Mouse (Mus musculus) kidney, adult 2 months (tissue): Measurements from ENCODE around the gene Srgap1.

Experiments
- CTCF ChIP-seq: fragments of 200-500 bp; conservative IDR thresholded peaks from 2 replicates; pipeline ENCODE4 v1.5.1; 2011; ENCODE audit warnings: low read depth, mild to moderate bottlenecking, control low read depth, low read length, moderate library complexity, mixed read lengths; ENCODE audit not compliant: insufficient read depth, insufficient read length
- POLR2A ChIP-seq: fragments of 200-500 bp; IDR thresholded peaks from one replicate; pipeline ENCODE4 v1.6.1; 2011; ENCODE audit warnings: low read depth, low read length, control low read depth

DNA sequence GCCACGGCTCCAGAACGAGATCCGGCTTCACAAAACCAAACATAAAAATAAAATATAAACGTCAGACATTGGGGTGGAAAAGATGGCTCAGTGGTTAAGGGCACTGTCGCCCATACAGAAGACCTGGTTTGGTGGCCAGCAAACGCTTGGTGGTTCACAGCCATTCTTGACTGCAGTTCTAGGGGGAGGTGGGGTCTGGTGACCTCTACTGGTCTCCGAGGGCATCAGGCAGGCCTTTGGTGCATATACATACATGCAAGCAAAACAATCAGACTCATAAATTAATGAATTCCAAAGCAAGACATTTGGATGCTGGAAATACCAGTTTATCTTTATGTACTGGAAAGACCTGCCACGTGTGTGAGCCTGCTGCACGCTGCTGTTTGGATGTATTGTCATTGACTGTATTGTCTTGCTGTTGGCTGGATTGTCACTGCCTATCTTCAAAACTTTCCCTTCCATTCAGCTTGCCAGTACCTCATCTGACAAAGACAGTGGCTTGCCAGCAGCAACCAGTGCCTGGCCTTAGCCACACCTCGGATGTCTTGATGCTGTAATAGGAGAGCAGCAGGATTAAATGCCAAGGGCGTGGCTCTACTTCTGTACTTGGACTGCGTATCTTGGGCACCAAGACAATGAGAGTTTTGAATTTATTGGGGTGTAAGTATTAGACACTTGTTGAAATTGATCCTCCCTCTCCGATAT is 282.5 kb downstream of the Srgap1 start:
- no peak for TF ChIP-seq POLR2A
- TF ChIP-seq CTCF = 0 out of 2 replicates have a peak, but pooled peaks have one; percentile 4
